Mouse (Mus musculus) neural tube, embryonic 12.5 days (tissue): ENCODE measurements around the gene Specc1. TPM values are rescaled to one million over a fixed set of nuclear protein-coding genes. Genes with fewer than 3 reads are reported as not detected.

Source experiments
- ATAC-seq: fragments of 200-750 bp; cut with Nextera tagmentation; 2 replicates; pipeline ENCODE4 v1.8.0; 2017; ENCODE audit warnings: low read depth, mild to moderate bottlenecking, moderate TSS enrichment, moderate library complexity; ENCODE audit not compliant: low FRiP score
- H3K27ac ChIP-seq: fragments of 300-500 bp; sonication (generic); 2 replicates; pipeline ENCODE4 v1.5.1; 2016
- H3K27me3 ChIP-seq: fragments of 300-500 bp; sonication (generic); replicated peaks from 2 replicates; pipeline ENCODE4 v1.6.1; 2016; ENCODE audit warnings: mild to moderate bottlenecking
- H3K36me3 ChIP-seq: fragments of 300-500 bp; sonication (generic); 2 replicates; pipeline ENCODE4 v1.6.1; 2016; ENCODE audit warnings: mild to moderate bottlenecking
- H3K4me1 ChIP-seq: fragments of 300-500 bp; sonication (generic); 2 replicates; pipeline ENCODE4 v1.6.1; 2016
- H3K4me2 ChIP-seq: fragments of 300-500 bp; sonication (generic); replicated peaks from 2 replicates; pipeline ENCODE4 v1.6.1; 2016; ENCODE audit warnings: mild to moderate bottlenecking
- H3K4me3 ChIP-seq: fragments of 300-500 bp; sonication (generic); 2 replicates; pipeline ENCODE4 v1.5.1; 2016
- H3K9ac ChIP-seq: fragments of 300-500 bp; sonication (generic); 2 replicates; pipeline ENCODE4 v1.6.1; 2016; ENCODE audit warnings: mild to moderate bottlenecking
- H3K9me3 ChIP-seq: fragments of 300-500 bp; sonication (generic); 2 replicates; pipeline ENCODE4 v1.6.1; 2016; ENCODE audit warnings: mild to moderate bottlenecking
- WGBS: fragments of 180-500 bp; shearing (Covaris S2); methylation state at CpG from one replicate; pipeline ENCODE4 v1.1.7; 2016; 5-methylcytosine and 5-hydroxymethylcytosine counted together
- polyA plus RNA-seq: library from polyadenylated mRNA; unstranded; fragments of >200 nt; fragmentation: Nextera tagmentation; extraction: Ambion mirVana; gene quantifications from 2 replicates; pipeline ENCODE4 v1.2.1, GENCODE M21; 2016

The Specc1 gene
- polyA plus RNA-seq, 1 experiment from 2014 or later = 14.1 TPM

DNA sequence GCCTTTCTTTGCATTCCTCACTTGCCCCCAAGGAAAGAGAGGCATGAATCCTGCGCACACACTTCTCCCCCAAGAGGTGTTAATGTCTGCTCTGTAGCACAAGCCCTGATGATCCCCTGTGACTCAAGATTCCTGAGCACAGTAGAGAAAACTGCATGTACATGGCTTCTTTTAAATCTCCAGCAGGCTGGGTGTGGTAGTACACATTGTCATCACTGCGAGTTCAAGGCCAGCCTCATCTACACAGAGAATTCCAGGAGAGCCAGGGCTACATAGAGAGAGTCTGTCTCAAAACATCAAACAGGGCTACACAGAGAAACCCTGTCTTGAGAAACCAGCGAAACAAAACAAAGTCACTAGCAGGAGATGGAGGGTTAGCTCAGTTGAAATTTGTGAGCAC is 211.6 kb downstream of the Specc1 start:
- Histone ChIP-seq H3K4me1 (no peaks in the 10 kb centered on the region), H3K36me3 (peaks cover 21% of the 10 kb centered on the region), H3K4me3 (no peak overlapping the region), H3K9ac (no peak overlapping the region), H3K27me3 (no peaks in the 10 kb centered on the region), H3K9me3 (no peaks in the 10 kb centered on the region), H3K27ac (no peak overlapping the region), H3K4me2 (no peak overlapping the region)
- ATAC-seq = no peak
- 92% methylated on average over 3 of the region's 3 CpGs for WGBS

- Histone ChIP-seq H3K27ac (no peak overlapping the region), H3K27me3 (no peaks in the 10 kb centered on the region), H3K9ac (no peak overlapping the region), H3K4me1 (no peaks in the 10 kb centered on the region), H3K4me3 (no peak overlapping the region), H3K4me2 (no peak overlapping the region), H3K9me3 (no peaks in the 10 kb centered on the region), H3K36me3 (peaks cover 4% of the 10 kb centered on the region; the same call in 1 of the 2 replicates)
- ATAC-seq = no peak
- 91% methylated on average over 10 of the region's 10 CpGs for WGBS
These were observed 221.0 kb downstream of the Specc1 start for GRCm38 (mm10) chr11:62177395-62178113.

DNA sequence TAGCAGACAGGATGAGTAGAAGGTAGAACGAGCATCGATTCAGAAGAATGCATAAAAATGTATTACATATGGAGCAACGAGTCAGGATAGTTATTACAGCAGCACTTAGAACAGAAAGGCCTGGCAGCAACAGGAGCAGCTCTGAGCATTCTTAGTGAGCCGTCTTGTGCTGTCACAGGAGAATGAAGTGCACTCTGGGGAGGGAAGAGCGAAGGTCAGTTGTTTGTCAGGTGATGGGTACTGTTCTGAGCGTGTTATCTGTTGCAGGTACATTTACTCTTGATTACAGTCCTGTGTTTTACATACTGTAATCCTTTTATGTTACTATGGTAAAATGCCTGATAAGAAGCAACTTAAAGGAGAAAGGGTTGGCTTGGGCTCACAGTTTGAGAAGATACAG is 224.2 kb downstream of the Specc1 start:
- Histone ChIP-seq H3K4me3 (no peak overlapping the region), H3K27me3 (no peaks in the 10 kb centered on the region), H3K9ac (no peak overlapping the region), H3K27ac (no peak overlapping the region), H3K36me3 (peaks cover 4% of the 10 kb centered on the region; the same call in 1 of the 2 replicates), H3K9me3 (no peaks in the 10 kb centered on the region), H3K4me2 (no peak overlapping the region), H3K4me1 (no peaks in the 10 kb centered on the region)
- 89% methylated on average over 6 of the region's 6 CpGs for WGBS
- no peak for ATAC-seq

DNA sequence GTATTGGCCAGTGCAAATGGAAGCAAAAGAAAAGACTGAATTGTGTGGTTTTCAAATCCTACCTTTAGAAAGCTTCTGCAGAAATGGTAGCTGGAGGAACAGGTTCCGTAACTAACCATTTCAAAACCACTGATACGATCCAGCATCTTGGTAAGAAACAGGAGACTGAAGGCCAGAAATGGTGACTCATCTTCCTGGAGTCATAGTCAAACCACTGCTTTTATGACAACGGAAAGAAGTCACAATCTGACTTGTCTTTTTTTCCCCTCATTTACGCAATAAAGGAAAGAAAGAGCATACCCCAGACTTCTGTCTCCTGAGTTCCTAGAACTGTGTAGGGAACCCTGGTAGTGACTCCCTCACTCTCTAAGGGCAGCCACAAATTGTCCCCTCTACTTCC is 228.3 kb downstream of the Specc1 start:
- Histone ChIP-seq H3K27me3 (no peaks in the 10 kb centered on the region), H3K4me2 (no peak overlapping the region), H3K4me3 (no peak overlapping the region), H3K27ac (no peak overlapping the region), H3K4me1 (no peaks in the 10 kb centered on the region), H3K9me3 (no peaks in the 10 kb centered on the region), H3K36me3 (peaks cover 4% of the 10 kb centered on the region; the same call in 1 of the 2 replicates), H3K9ac (no peak overlapping the region)
- 91% methylated on average over 4 of the region's 4 CpGs for WGBS
- no peak for ATAC-seq

DNA sequence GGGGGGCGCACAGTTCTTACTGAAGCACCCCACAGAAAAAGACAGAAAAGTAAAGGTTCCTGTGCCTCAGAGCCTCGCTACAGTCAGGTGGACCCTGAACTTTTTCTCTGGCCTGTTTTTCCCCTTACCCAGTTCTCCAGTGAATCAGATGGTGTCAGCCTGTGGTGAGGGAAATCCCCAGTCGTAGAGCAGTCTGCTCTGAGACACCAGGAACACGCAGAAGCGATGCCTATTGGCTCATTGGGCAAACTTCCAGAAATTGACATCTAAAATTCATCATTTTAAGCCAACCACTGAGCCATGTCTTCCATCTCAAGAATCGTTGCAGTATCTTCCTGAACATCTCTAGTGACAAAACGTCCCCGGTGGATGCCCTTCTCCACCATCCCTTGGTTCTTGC is 230.5 kb downstream of the Specc1 start:
- WGBS = 93% methylated on average over 8 of the region's 8 CpGs
- Histone ChIP-seq H3K36me3 (peaks cover 3% of the 10 kb centered on the region; the same call in 1 of the 2 replicates), H3K27me3 (no peaks in the 10 kb centered on the region), H3K4me2 (no peak overlapping the region), H3K9me3 (no peaks in the 10 kb centered on the region), H3K9ac (no peak overlapping the region), H3K27ac (no peak overlapping the region), H3K4me3 (no peak overlapping the region), H3K4me1 (no peaks in the 10 kb centered on the region)
- no peak for ATAC-seq

- no peak for ATAC-seq
- no peaks in the 10 kb centered on the region for H3K4me1 ChIP-seq
- no peak overlapping the region for H3K9ac ChIP-seq
- no peak overlapping the region for H3K4me3 ChIP-seq
- no peaks in the 10 kb centered on the region for H3K9me3 ChIP-seq
- H3K36me3 ChIP-seq = peaks cover 3% of the 10 kb centered on the region; the same call in 1 of the 2 replicates
- WGBS = 82% methylated on average over 3 of the region's 3 CpGs
- no peak overlapping the region for H3K27ac ChIP-seq
- no peaks in the 10 kb centered on the region for H3K27me3 ChIP-seq
- no peak overlapping the region for H3K4me2 ChIP-seq
These were observed 235.5 kb downstream of the Specc1 start for GRCm38 (mm10) chr11:62192050-62192449.

- H3K27ac ChIP-seq = no peak overlapping the region
- WGBS = 69% methylated on average over 3 of the region's 3 CpGs
- no peak for ATAC-seq
These were observed 236.6 kb downstream of the Specc1 start for GRCm38 (mm10) chr11:62193116-62193515.

DNA sequence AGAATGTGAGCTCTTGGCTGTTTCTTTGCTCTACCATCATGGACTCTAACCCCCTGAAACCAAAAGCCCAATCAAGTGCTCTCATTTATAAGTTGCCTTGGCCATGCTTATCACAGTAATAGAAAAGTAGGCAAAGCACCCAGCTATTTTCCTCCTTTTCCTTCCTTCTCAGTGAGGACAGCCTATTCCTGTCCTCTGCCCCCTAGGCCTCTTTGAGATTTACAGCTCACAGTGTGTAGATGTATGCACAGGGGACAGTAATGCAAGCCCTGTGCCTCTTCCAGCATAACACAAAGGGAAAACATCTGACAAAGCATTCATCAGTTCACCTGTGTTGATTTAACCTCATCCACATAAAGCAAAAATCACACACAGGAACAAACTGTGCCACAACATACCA is 237.7 kb downstream of the Specc1 start:
- Histone ChIP-seq H3K27me3 (no peaks in the 10 kb centered on the region), H3K27ac (no peak overlapping the region), H3K9me3 (no peaks in the 10 kb centered on the region), H3K4me1 (no peaks in the 10 kb centered on the region), H3K9ac (no peak overlapping the region), H3K4me3 (no peak overlapping the region), H3K4me2 (no peak overlapping the region), H3K36me3 (peaks cover 3% of the 10 kb centered on the region; the same call in 1 of the 2 replicates)
- ATAC-seq = no peak

More at GRCm38 (mm10) chr11:62193116-62193515, 236.6 kb downstream of the Specc1 start:
- Histone ChIP-seq H3K4me1 (no peaks in the 10 kb centered on the region), H3K4me2 (no peak overlapping the region), H3K27me3 (no peaks in the 10 kb centered on the region), H3K4me3 (no peak overlapping the region), H3K9me3 (no peaks in the 10 kb centered on the region), H3K36me3 (peaks cover 3% of the 10 kb centered on the region; the same call in 1 of the 2 replicates), H3K9ac (no peak overlapping the region)

DNA sequence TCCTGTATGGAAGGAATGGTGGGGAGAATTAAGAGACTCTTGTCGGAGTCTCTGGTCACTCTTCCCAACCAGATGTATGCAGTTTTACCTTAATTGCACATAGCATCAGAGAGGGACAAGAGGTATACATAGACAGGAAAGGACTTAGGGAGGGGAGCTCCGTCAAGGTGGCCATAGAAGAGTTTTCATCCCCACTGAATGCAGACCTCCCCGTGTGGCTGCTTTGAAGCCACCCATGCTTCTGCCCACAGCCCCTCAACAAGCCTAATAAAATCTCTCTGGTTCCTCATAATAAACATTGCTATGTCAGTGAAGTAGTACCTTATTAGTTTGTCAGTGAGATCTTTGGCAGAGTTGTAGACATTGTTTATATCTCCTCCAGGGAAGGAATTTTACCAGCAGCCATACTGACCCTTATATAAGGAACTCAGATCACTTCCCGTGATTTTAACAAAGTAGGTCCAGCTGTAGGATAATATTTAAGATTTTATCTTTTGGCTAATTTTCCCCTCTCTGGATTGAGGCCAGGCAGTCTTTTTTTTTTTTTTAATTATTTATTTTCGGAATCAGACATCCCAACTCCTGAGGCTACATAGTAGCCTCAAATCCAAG is 244.4 kb downstream of the Specc1 start:
- no peak for ATAC-seq
- H3K9me3 ChIP-seq = no peaks in the 10 kb centered on the region
- 82% methylated on average over 5 of the region's 5 CpGs for WGBS

GRCm38 (mm10) chr11:62202645-62203044 is 246.1 kb downstream of the Specc1 start:
- ATAC-seq = no peak
- 97% methylated on average over 1 of the region's 1 CpGs for WGBS
- no peak overlapping the region for H3K4me2 ChIP-seq
- 0 out of 2 replicates have a peak, but pooled peaks cover 3% of the 10 kb centered on the region for H3K36me3 ChIP-seq
- no peaks in the 10 kb centered on the region for H3K27me3 ChIP-seq
- H3K27ac ChIP-seq = no peak overlapping the region
- H3K9ac ChIP-seq = no peak overlapping the region
- H3K9me3 ChIP-seq = no peaks in the 10 kb centered on the region
- no peaks in the 10 kb centered on the region for H3K4me1 ChIP-seq
- H3K4me3 ChIP-seq = no peak overlapping the region

More for the DNA sequence above, 244.4 kb downstream of the Specc1 start:
- no peak overlapping the region for H3K27ac ChIP-seq
- no peak overlapping the region for H3K4me2 ChIP-seq
- H3K27me3 ChIP-seq = no peaks in the 10 kb centered on the region
- no peak overlapping the region for H3K4me3 ChIP-seq
- H3K9ac ChIP-seq = no peak overlapping the region
- H3K36me3 ChIP-seq = no peaks in the 10 kb centered on the region
- no peaks in the 10 kb centered on the region for H3K4me1 ChIP-seq

DNA sequence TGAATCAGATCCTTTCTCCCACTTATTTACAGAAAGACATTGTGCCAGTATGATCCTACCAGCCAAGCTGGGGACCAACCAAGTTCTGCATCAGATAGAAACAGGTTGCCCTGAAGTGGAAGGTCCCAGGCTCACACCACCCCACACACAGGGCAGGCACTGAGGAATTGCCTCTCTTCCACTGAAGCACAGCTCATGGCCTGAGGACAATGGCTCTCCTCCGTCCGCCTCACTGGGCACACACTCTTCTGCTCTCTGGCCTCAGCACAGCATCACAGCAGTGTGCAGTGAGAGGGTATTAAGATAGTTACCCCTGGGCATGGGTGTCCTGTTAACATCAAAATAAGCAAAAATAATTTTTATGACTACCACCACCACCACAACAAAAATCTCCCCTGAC is 252.5 kb downstream of the Specc1 start:
- WGBS = 39% methylated on average over 2 of the region's 2 CpGs
- no peak overlapping the region for H3K9ac ChIP-seq
- no peak for ATAC-seq
- H3K36me3 ChIP-seq = peaks cover 5% of the 10 kb centered on the region; the same call in 1 of the 2 replicates
- H3K4me1 ChIP-seq = no peaks in the 10 kb centered on the region
- no peaks in the 10 kb centered on the region for H3K27me3 ChIP-seq
- no peaks in the 10 kb centered on the region for H3K9me3 ChIP-seq
- H3K4me3 ChIP-seq = no peak overlapping the region
- no peak overlapping the region for H3K4me2 ChIP-seq
- no peak overlapping the region for H3K27ac ChIP-seq

- Histone ChIP-seq H3K4me1 (no peaks in the 10 kb centered on the region), H3K9me3 (no peaks in the 10 kb centered on the region), H3K4me3 (no peak overlapping the region), H3K27me3 (no peaks in the 10 kb centered on the region), H3K9ac (no peak overlapping the region), H3K4me2 (no peak overlapping the region), H3K27ac (no peak overlapping the region), H3K36me3 (peaks cover 5% of the 10 kb centered on the region; the same call in 1 of the 2 replicates)
- ATAC-seq = no peak
- WGBS = 64% methylated on average over 4 of the region's 4 CpGs
These were observed 253.3 kb downstream of the Specc1 start for GRCm38 (mm10) chr11:62209891-62210290.
